Mouse (Mus musculus) C2C12 (cell line): ENCODE measurements around the gene Uqcr10. TPM values are rescaled to one million over a fixed set of nuclear protein-coding genes. Genes with fewer than 3 reads are reported as not detected.

Source experiments
- H3K27me3 ChIP-seq: one replicate; pipeline ENCODE4 v1.6.1; 2011; ENCODE audit not compliant: control insufficient read depth, insufficient read depth, insufficient read length
- H3K36me3 ChIP-seq: one replicate; pipeline ENCODE4 v1.6.1; 2011; ENCODE audit not compliant: control insufficient read depth, insufficient read depth
- H3K4me3 ChIP-seq: one replicate; pipeline ENCODE4 v1.5.1; 2011; ENCODE audit warnings: mild to moderate bottlenecking, control low read depth; ENCODE audit not compliant: poor library complexity, insufficient read depth, severe bottlenecking
- H3K79me2 ChIP-seq: one replicate; pipeline ENCODE4 v1.6.1; 2011; ENCODE audit not compliant: control insufficient read depth, insufficient read depth
- H3K79me3 ChIP-seq: one replicate; pipeline ENCODE4 v1.6.1; 2011; ENCODE audit warnings: low read depth, control low read depth
- H3ac ChIP-seq: one replicate; pipeline ENCODE3; 2011; ENCODE audit warnings: low read depth; ENCODE audit not compliant: control insufficient read depth, insufficient read length
- CEBPB ChIP-seq: IDR thresholded peaks from one replicate; pipeline ENCODE4 v1.6.1; 2011; ENCODE audit warnings: low read depth, mild to moderate bottlenecking, control low read depth, moderate library complexity
- CTCF ChIP-seq: IDR thresholded peaks from one replicate; pipeline ENCODE4 v1.5.1; 2011; ENCODE audit not compliant: control insufficient read depth, insufficient read depth, insufficient read length
- FOSL1 ChIP-seq: IDR thresholded peaks from one replicate; pipeline ENCODE4 v1.8.0; 2011; ENCODE audit warnings: mild to moderate bottlenecking, low read length; ENCODE audit not compliant: poor library complexity, insufficient read depth, severe bottlenecking
- MAX ChIP-seq: IDR thresholded peaks from one replicate; pipeline ENCODE4 v1.6.1; 2011; ENCODE audit warnings: mild to moderate bottlenecking, control low read depth
- MYOD1 ChIP-seq: IDR thresholded peaks from one replicate; pipeline ENCODE4 v1.6.1; 2011; ENCODE audit warnings: low read depth; ENCODE audit not compliant: control insufficient read depth, insufficient read length
- MYOG ChIP-seq: IDR thresholded peaks from one replicate; pipeline ENCODE4 v1.6.1; 2011; ENCODE audit not compliant: control insufficient read depth, insufficient read length; ENCODE audit errors: extremely low read depth
- USF1 ChIP-seq: IDR thresholded peaks from one replicate; pipeline ENCODE4 v1.6.1; 2011; ENCODE audit warnings: low read depth, mild to moderate bottlenecking, control low read depth, moderate library complexity
- polyA plus RNA-seq: library from polyadenylated mRNA; unstranded; fragments of >200 nt; fragmentation: generic; extraction: Trizol; gene quantifications from one replicate; pipeline ENCODE4 v1.2.1, GENCODE M21; 2012; ENCODE audit warnings: missing spikeins

The Uqcr10 gene
- polyA plus RNA-seq, 1 experiment, result 905 TPM

DNA sequence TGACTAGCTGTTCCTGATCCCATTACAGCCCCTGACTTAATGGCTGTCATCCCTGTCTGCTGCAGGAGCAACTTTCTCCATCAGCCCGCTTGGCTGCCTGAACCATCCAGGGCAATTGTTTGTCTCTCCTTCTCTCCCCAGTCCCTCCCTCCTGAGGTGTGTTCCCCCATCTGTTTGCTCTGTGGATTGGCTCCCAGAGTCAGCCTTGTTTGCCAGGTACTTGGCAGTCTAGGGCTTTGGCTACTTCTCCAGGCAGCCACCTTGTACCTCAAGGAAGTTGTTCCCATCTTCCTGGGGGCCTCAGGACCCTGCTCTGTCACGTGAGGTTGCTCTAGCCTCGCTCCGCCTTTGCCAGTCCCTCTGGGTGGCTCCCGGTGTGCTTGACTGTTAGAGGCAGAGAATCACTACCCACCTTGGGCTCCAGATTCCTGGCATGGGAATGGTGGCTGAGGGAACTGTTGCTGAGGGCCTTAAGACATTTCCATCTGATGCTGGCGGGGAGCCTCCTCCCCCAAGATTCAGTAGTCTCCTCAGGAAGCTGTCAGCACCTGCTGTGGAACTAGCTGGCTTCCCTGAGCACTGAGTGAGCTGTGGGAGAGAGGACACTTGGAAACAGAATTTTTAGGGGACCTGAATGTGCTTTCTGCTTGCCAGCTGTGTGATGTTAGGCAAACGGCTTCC lies 16.9 kb upstream of the Uqcr10 start:
- Histone ChIP-seq H3K79me3 (no peaks in the 10 kb centered on the region), H3K36me3 (no peaks in the 10 kb centered on the region), H3K27me3 (no peaks in the 10 kb centered on the region), H3ac (no peak overlapping the region), H3K4me3 (no peak overlapping the region), H3K79me2 (no peaks in the 10 kb centered on the region)
- TF ChIP-seq MAX, result no peak
- TF ChIP-seq CEBPB, result no peak
- no peak for TF ChIP-seq MYOD1
- TF ChIP-seq FOSL1, result no peak
- TF ChIP-seq CTCF, result no peak
- no peak for TF ChIP-seq MYOG
- TF ChIP-seq USF1, result no peak

GRCm38 (mm10) chr11:4720393-4720792 lies 16.3 kb upstream of the Uqcr10 start:
- no peak for TF ChIP-seq CTCF
- no peak for TF ChIP-seq MYOG
- TF ChIP-seq MAX, result no peak
- TF ChIP-seq USF1, result no peak

DNA sequence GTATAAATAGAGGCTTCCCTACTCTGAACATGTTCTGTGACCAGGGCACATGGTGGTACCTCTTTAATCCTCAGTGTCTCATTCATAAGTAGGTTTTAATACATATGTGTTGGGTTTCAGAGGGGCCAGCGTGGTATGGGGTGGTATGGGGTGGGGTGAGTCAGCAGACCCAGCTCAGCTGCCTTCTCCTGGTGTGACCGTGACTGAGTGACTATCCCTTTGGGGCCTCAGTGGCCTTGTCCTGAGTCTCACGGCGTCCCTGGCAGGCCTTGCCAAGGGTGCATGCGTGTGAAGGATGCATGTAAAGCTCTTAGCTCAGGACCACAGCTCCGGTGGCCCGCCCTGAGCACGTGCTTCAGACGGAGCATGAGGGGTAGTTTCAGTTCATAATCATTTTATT lies 15.8 kb upstream of the Uqcr10 start:
- no peak for TF ChIP-seq USF1
- no peak for TF ChIP-seq CEBPB
- no peak for TF ChIP-seq FOSL1
- no peak for TF ChIP-seq MAX
- no peak for TF ChIP-seq MYOD1
- TF ChIP-seq MYOG, result no peak
- TF ChIP-seq CTCF, result no peak
- Histone ChIP-seq H3K36me3 (no peaks in the 10 kb centered on the region), H3K4me3 (no peak overlapping the region), H3K79me3 (no peaks in the 10 kb centered on the region), H3K27me3 (no peaks in the 10 kb centered on the region), H3ac (no peak overlapping the region), H3K79me2 (no peaks in the 10 kb centered on the region)

More at GRCm38 (mm10) chr11:4720393-4720792, 16.3 kb upstream of the Uqcr10 start:
- Histone ChIP-seq H3K4me3 (no peak overlapping the region), H3ac (no peak overlapping the region), H3K79me3 (no peaks in the 10 kb centered on the region), H3K36me3 (no peaks in the 10 kb centered on the region), H3K27me3 (no peaks in the 10 kb centered on the region), H3K79me2 (no peaks in the 10 kb centered on the region)

GRCm38 (mm10) chr11:4718548-4718947 lies 14.4 kb upstream of the Uqcr10 start:
- H3K27me3 ChIP-seq, result no peaks in the 10 kb centered on the region
- no peak for TF ChIP-seq CEBPB
- peak; percentile 49 for TF ChIP-seq MYOD1
- H3ac ChIP-seq, result no peak overlapping the region
- no peaks in the 10 kb centered on the region for H3K36me3 ChIP-seq
- H3K79me3 ChIP-seq, result no peaks in the 10 kb centered on the region
- H3K79me2 ChIP-seq, result no peaks in the 10 kb centered on the region
- H3K4me3 ChIP-seq, result no peak overlapping the region

DNA sequence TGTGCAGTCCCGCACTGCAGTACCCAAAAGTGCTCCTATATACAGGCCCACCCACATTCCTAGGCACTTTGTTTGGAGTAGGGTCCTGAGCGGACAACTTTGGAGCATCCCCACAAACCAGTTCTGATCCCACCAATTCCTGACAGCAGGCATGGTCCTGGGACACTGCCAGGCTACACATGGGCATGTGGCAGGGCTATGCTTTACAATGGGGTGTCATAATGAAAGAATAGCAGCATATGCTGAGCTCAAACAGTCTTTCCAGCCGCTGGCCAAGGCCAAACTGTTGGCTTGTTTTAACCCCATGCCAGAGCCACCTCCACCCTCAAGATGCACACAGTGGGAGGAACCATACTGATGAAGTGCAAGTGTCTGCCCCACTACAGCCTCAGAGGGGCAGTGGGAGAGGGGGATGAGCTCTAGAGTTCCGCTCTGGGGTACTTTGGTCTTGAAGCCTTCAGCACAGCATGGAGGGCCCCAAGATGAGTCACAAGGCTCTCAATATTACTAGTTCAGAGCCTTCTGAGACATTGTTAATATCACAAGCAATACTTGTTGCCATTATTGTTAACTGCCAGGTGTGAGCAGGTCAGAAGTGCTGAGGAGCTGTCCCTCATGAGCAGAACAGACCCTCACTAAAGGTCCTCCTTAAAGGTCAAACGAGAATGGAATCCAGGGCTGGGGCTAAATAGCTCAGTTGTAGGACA lies 12.5 kb upstream of the Uqcr10 start:
- Histone ChIP-seq H3ac (no peak overlapping the region), H3K79me2 (no peaks in the 10 kb centered on the region), H3K79me3 (no peaks in the 10 kb centered on the region), H3K36me3 (no peaks in the 10 kb centered on the region), H3K4me3 (no peak overlapping the region), H3K27me3 (no peaks in the 10 kb centered on the region)
- no peak for TF ChIP-seq FOSL1
- no peak for TF ChIP-seq USF1
- no peak for TF ChIP-seq MYOD1
- TF ChIP-seq CTCF, result no peak
- no peak for TF ChIP-seq MYOG

DNA sequence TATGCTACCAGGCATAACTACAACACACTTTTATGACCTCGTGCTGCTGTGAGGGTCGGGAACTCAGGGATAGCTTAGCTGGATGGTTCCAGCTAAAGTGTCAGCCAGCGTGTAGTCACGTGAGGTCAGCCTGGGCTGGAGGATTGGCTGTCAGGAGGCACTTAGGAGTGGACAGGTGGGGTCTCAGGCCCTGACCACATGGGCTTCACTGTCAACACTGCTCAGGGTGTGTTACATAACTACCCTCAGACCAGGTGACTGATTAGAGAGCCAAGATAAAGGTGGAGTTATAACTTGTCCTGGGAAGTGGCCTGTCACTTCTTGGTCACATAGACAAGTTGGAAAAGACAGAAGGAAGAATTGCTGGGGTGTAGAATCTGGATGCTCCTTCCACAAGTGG lies 11.5 kb upstream of the Uqcr10 start:
- no peaks in the 10 kb centered on the region for H3K27me3 ChIP-seq
- H3K36me3 ChIP-seq, result no peaks in the 10 kb centered on the region
- no peaks in the 10 kb centered on the region for H3K79me2 ChIP-seq
- no peak overlapping the region for H3K4me3 ChIP-seq
- TF ChIP-seq FOSL1, result no peak
- no peak for TF ChIP-seq MYOG
- TF ChIP-seq CTCF, result no peak
- no peak for TF ChIP-seq CEBPB
- TF ChIP-seq MYOD1, result no peak
- TF ChIP-seq MAX, result no peak
- no peak for TF ChIP-seq USF1
- H3ac ChIP-seq, result no peak overlapping the region
- H3K79me3 ChIP-seq, result no peaks in the 10 kb centered on the region
